ENCODE assay signal across 8 mouse cellular contexts in the genomic region with DNA sequence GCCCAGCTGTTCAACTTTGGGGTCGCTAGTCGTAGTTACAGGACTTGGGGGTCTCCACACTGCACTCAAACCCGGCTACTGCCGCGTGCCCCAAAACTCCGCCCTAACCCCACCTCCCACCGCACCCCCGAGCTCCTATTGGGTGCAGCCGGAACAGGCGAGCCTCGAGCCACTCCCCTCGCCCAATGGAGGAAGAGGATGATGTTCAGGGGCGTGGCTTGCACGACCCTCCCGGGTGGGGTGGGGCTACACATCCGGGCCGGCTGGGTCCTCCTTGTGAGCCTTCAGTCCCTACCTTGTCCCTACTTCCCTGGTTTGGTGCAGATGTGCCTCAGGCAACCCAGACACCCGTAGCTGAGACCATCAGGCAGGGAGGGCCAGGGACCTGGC. TPM values are rescaled to one million over a fixed set of nuclear protein-coding genes. Genes with fewer than 3 reads are reported as not detected.
A peak's percentile ranks its signal among the peaks of the same experiment; 100 is the strongest.
DNase-seq lines count a peak whose midpoint lies in the region; ATAC-seq lines count a peak whose summit lies in the region.

No protein-coding gene starts in this region.

- peak overlapping the region; percentile 68 for H3K4me3 ChIP-seq in intestine, embryonic 14.5 days (ENCODE audit: low read depth, low read length)

- DNase-seq in adipocyte (ENCODE audit: low spot score): peak; percentile 91
- peak; percentile 97 for DNase-seq in embryo, embryonic 10 days (ENCODE audit: low spot score)
- peak; percentile 94 for DNase-seq in gastrocnemius, postnatal 14 days
- DNase-seq in intestine, embryonic 14.5 days (ENCODE audit: low spot score): peak; percentile 96
- DNase-seq in left cerebral cortex, postnatal 14 days (ENCODE audit: low spot score in 2 of 2): peak; percentile 90 to 92
- peak; percentile 95 for DNase-seq in mesoderm, embryonic 11.5 days (ENCODE audit: low read depth, low spot score)
- DNase-seq in right cerebral cortex, postnatal 36 days (ENCODE audit: low spot score in 2 of 2): peak; percentile 85 to 91
- DNase-seq in yolk sac, embryonic 10.5 days (ENCODE audit: low spot score): peak; percentile 96

- H3K9me3 ChIP-seq in intestine, embryonic 14.5 days (ENCODE audit: control insufficient read depth, low read length): no peaks in the 10 kb centered on the region

- peaks cover 23% of the 10 kb centered on the region for H3K4me1 ChIP-seq in intestine, embryonic 14.5 days (replicated peaks; ENCODE audit: control insufficient read depth, insufficient read depth, low read length)

- H3K27ac ChIP-seq in intestine, embryonic 14.5 days (ENCODE audit: low read depth): peak overlapping the region; percentile 96

- ATAC-seq in intestine, embryonic 14.5 days (replicated peaks; ENCODE audit: low FRiP score, low TSS enrichment, low read depth): peak; percentile 91

- H3K36me3 ChIP-seq in intestine, embryonic 14.5 days (ENCODE audit: control insufficient read depth, insufficient read depth, low read length): peaks cover 16% of the 10 kb centered on the region

- peak overlapping the region; percentile 72 for H3K9ac ChIP-seq in intestine, embryonic 14.5 days (ENCODE audit: low read length)

- no peaks in the 10 kb centered on the region for H3K27me3 ChIP-seq in intestine, embryonic 14.5 days (replicated peaks; ENCODE audit: control insufficient read depth, insufficient read depth, low read length)

- under 1% methylated on average over 18 of the region's 18 CpGs for WGBS in intestine, embryonic 14.5 days

- intact Hi-C loops in gastrocnemius, postnatal 14 days (cut with DNase I; ENCODE audit: low total_unique reads): no loop called here
- intact Hi-C loops in left cerebral cortex, postnatal 14 days (cut with DNase I): no loop called here

- peak overlapping the region; percentile 86 for H3K4me2 ChIP-seq in intestine, embryonic 14.5 days (ENCODE audit: low read length)

RNA-seq across cellular contexts. Expression of gene Ldlr, which starts 0.9 kb away (rescaled TPM):
- total RNA-seq in gastrocnemius, postnatal 14 days (2021): 1 to 10 TPM; 4.5 to 9.5 TPM
- polyA plus RNA-seq in intestine, embryonic 14.5 days (2014; fragmentation: Nextera tagmentation; extraction: Ambion mirVana): 32.2 and 34.8 TPM in 2 replicates
- total RNA-seq in left cerebral cortex, postnatal 14 days (2021): 10 to 100 TPM; 13.5 to 16.7 TPM

RNA-seq across cellular contexts. Expression of gene Spc24, which starts 36.0 kb away (rescaled TPM):
- total RNA-seq in gastrocnemius, postnatal 14 days (2021): 1 to 10 TPM; 3.2 to 3.6 TPM
- polyA plus RNA-seq in intestine, embryonic 14.5 days (2014; fragmentation: Nextera tagmentation; extraction: Ambion mirVana): 127 and 135 TPM in 2 replicates
- 1 to 10 TPM; 2.6 to 2.7 TPM for total RNA-seq in left cerebral cortex, postnatal 14 days (2021)

Comparison
In these comparisons a context has a peak if more than half of its experiments do, and no peak if none do; other contexts are left out.
1. Peak in every context shown above with its lines: DNase-seq, ATAC-seq, H3K4me3 ChIP-seq and H3K27ac ChIP-seq.